In genomic region chr6:102573001-102573400, GRCm38 (mm10) we compare ENCODE assay signal across 8 mouse cellular contexts. TPM values are rescaled to one million over a fixed set of nuclear protein-coding genes. Genes with fewer than 3 reads are reported as not detected.
DNase-seq lines count a peak whose midpoint lies in the region.
"Not testable (repeated sequence)": the region's sequence is repeated elsewhere in the genome, so short reads cannot be mapped to it uniquely, and the experiment has no call there.
"Had no signal": no experiment of that assay in that cellular context is flagged by ENCODE, and none has a peak within 500 bp of the region (broad histone marks: within the 10 kb centered on the region; RNA-seq: fewer than 3 reads in every experiment).

Gene Cntn3, minus strand, starts transcription at chr6:102573101.

- DNase-seq in layer of hippocampus, adult 18-20 months (ENCODE audit: low spot score in 2 of 2); layer of hippocampus, adult 8-10 months (ENCODE audit: low spot score in 2 of 2); layer of hippocampus, postnatal 25 days (ENCODE audit: extremely low spot score in 1 of 2, low spot score in 1 of 2); left cerebral cortex, adult 18-20 months (ENCODE audit: low spot score in 2 of 2); left cerebral cortex, adult 8-10 months (ENCODE audit: low spot score in 2 of 2); left cerebral cortex, postnatal 14 days (ENCODE audit: low spot score in 2 of 2); left cerebral cortex, postnatal 36 days (ENCODE audit: low spot score in 2 of 2): not testable (repeated sequence)

- intact Hi-C loops in left cerebral cortex, postnatal 14 days (cut with DNase I); left cerebral cortex, postnatal 36 days (cut with DNase I): not testable (repeated sequence)

RNA-seq across cellular contexts. Expression of gene Cntn3, which starts in this region (rescaled TPM):
- total RNA-seq in layer of hippocampus, adult 18-20 months (2021), result 10 to 100 TPM; 11.2 to 12.1 TPM
- 10 to 100 TPM; 12.7 to 15.8 (median 14.8) TPM for total RNA-seq in layer of hippocampus, adult 8-10 months (2022)
- total RNA-seq in layer of hippocampus, postnatal 25 days (2021), result 10 to 100 TPM; 10.9 to 12.7 TPM
- total RNA-seq in left cerebral cortex, adult 18-20 months (2021), result 10 to 100 TPM; 22.1 to 28.0 TPM
- 10 to 100 TPM; 23.2 to 26.5 (median 24.5) TPM for total RNA-seq in left cerebral cortex, adult 8-10 months (2022)
- 10 to 100 TPM; 23.9 to 29.0 TPM for total RNA-seq in left cerebral cortex, postnatal 14 days (2021)
- total RNA-seq in left cerebral cortex, postnatal 36 days (2021), result 10 to 100 TPM; 27.0 to 27.2 TPM
- total RNA-seq: common myeloid progenitor, adult 5-6 weeks had no signal
